Mouse (Mus musculus) neural tube, embryonic 15.5 days (tissue): Measurements from ENCODE around the gene Wasl. TPM values are rescaled to one million over a fixed set of nuclear protein-coding genes. Genes with fewer than 3 reads are reported as not detected.

Experiments
- ATAC-seq: fragments of 200-750 bp; cut with Nextera tagmentation; 2 replicates; pipeline ENCODE4 v1.8.0; 2017; ENCODE audit warnings: mild to moderate bottlenecking, moderate TSS enrichment, moderate library complexity; ENCODE audit not compliant: low FRiP score
- H3K27ac ChIP-seq: fragments of 300-500 bp; sonication (generic); replicated peaks from 2 replicates; pipeline ENCODE4 v1.5.1; 2015; ENCODE audit warnings: mild to moderate bottlenecking, inconsistent platforms
- H3K27me3 ChIP-seq: fragments of 300-500 bp; sonication (generic); replicated peaks from 2 replicates; pipeline ENCODE4 v1.6.1; 2015; ENCODE audit warnings: inconsistent platforms
- H3K36me3 ChIP-seq: fragments of 300-500 bp; sonication (generic); 2 replicates; pipeline ENCODE4 v1.6.1; 2015; ENCODE audit warnings: inconsistent platforms
- H3K4me1 ChIP-seq: fragments of 300-500 bp; sonication (generic); 2 replicates; pipeline ENCODE4 v1.6.1; 2015; ENCODE audit warnings: inconsistent platforms
- H3K4me2 ChIP-seq: fragments of 300-500 bp; sonication (generic); 2 replicates; pipeline ENCODE4 v1.6.1; 2015; ENCODE audit warnings: inconsistent platforms, mild to moderate bottlenecking, moderate library complexity
- H3K4me3 ChIP-seq: fragments of 300-500 bp; sonication (generic); replicated peaks from 2 replicates; pipeline ENCODE4 v1.5.1; 2015; ENCODE audit warnings: mild to moderate bottlenecking, inconsistent platforms
- H3K9ac ChIP-seq: fragments of 300-500 bp; sonication (generic); replicated peaks from 2 replicates; pipeline ENCODE4 v1.6.1; 2015; ENCODE audit warnings: mild to moderate bottlenecking, inconsistent platforms
- H3K9me3 ChIP-seq: fragments of 300-500 bp; sonication (generic); replicated peaks from 2 replicates; pipeline ENCODE4 v1.6.1; 2016; ENCODE audit warnings: inconsistent platforms
- WGBS: fragments of 180-500 bp; shearing (Covaris S2); methylation state at CpG from one replicate; pipeline ENCODE4 v1.1.7; 2015; ENCODE audit warnings: mixed read lengths; 5-methylcytosine and 5-hydroxymethylcytosine counted together
- polyA plus RNA-seq: library from polyadenylated mRNA; unstranded; fragments of >200 nt; fragmentation: Nextera tagmentation; extraction: Ambion mirVana; gene quantifications from 2 replicates; pipeline ENCODE4 v1.2.1, GENCODE M21; 2015

The Wasl gene
- polyA plus RNA-seq, 1 experiment from 2014 or later = 60.5 TPM

DNA sequence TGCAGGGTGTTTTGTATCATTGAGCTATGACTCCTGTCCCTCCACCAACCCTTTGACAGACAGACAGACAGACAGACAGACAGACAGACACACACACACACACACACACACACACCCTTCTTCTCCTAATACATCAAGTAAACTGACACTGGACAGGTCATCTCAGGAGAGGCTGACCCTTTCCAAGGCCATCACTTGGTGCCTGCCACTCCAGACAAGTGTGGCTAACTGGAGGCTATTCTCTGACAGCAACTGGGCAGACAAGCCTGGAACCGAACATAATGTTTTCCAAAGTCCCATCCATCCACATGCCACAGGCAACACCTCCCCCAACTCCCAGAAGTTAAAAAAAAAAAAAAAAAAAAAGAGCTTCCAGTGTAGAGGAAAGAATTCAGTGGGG is 63.1 kb downstream of the Wasl start:
- H3K4me1 ChIP-seq = no peaks in the 10 kb centered on the region
- no peak overlapping the region for H3K4me3 ChIP-seq
- H3K4me2 ChIP-seq = no peak overlapping the region
- no peak overlapping the region for H3K9ac ChIP-seq
- ATAC-seq = no peak
- H3K27ac ChIP-seq = no peak overlapping the region
- no peaks in the 10 kb centered on the region for H3K27me3 ChIP-seq
- H3K9me3 ChIP-seq = no peaks in the 10 kb centered on the region
- H3K36me3 ChIP-seq = no peaks in the 10 kb centered on the region
- 63% methylated on average over 1 of the region's 1 CpGs for WGBS

- H3K27ac ChIP-seq = no peak overlapping the region
- no peaks in the 10 kb centered on the region for H3K4me1 ChIP-seq
- WGBS = 77% methylated on average over 4 of the region's 4 CpGs
- H3K9me3 ChIP-seq = no peaks in the 10 kb centered on the region
- no peaks in the 10 kb centered on the region for H3K36me3 ChIP-seq
- H3K4me2 ChIP-seq = no peak overlapping the region
- H3K27me3 ChIP-seq = no peaks in the 10 kb centered on the region
- no peak overlapping the region for H3K4me3 ChIP-seq
- no peak for ATAC-seq
- H3K9ac ChIP-seq = no peak overlapping the region
Observed at GRCm38 (mm10) chr6:24600726-24601125, 64.1 kb downstream of the Wasl start.

- WGBS = 86% methylated on average over 6 of the region's 6 CpGs
- Histone ChIP-seq H3K4me3 (no peak overlapping the region), H3K4me2 (no peak overlapping the region), H3K4me1 (no peaks in the 10 kb centered on the region), H3K27me3 (no peaks in the 10 kb centered on the region), H3K36me3 (no peaks in the 10 kb centered on the region), H3K9me3 (no peaks in the 10 kb centered on the region), H3K9ac (no peak overlapping the region), H3K27ac (no peak overlapping the region)
- no peak for ATAC-seq
Observed at GRCm38 (mm10) chr6:24600134-24600533, 64.7 kb downstream of the Wasl start.

- no peaks in the 10 kb centered on the region for H3K27me3 ChIP-seq
- no peak overlapping the region for H3K4me2 ChIP-seq
- no peaks in the 10 kb centered on the region for H3K9me3 ChIP-seq
- no peaks in the 10 kb centered on the region for H3K4me1 ChIP-seq
- H3K36me3 ChIP-seq = no peaks in the 10 kb centered on the region
- H3K27ac ChIP-seq = no peak overlapping the region
- no peak overlapping the region for H3K9ac ChIP-seq
- ATAC-seq = no peak
- no peak overlapping the region for H3K4me3 ChIP-seq
- 78% methylated on average over 5 of the region's 5 CpGs for WGBS
Observed at GRCm38 (mm10) chr6:24599639-24600038, 65.2 kb downstream of the Wasl start.

DNA sequence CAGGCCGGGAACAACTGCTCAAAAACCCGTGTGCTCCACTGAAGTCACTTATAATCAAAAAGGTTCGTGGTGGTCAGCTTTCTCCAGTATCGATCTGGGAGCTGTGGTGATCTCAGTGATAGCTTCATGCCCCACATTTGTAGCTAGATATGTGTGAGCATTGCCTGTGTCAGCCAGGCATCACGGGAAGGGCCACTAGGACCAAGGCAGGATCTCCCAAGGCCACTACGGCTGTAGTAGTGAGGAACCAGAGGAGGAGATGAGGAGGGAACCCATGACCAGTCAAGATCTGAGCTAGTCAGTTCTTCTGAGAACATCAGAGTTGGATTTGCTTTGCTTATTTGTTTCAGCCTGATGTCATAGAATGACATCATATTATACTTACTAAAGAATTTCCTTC is 65.6 kb downstream of the Wasl start:
- H3K4me3 ChIP-seq = no peak overlapping the region
- no peak overlapping the region for H3K9ac ChIP-seq
- no peak for ATAC-seq
- H3K4me1 ChIP-seq = no peaks in the 10 kb centered on the region
- no peaks in the 10 kb centered on the region for H3K36me3 ChIP-seq
- no peaks in the 10 kb centered on the region for H3K9me3 ChIP-seq
- H3K27ac ChIP-seq = no peak overlapping the region
- no peaks in the 10 kb centered on the region for H3K27me3 ChIP-seq
- H3K4me2 ChIP-seq = no peak overlapping the region
- WGBS = 96% methylated on average over 6 of the region's 6 CpGs

- Histone ChIP-seq H3K4me3 (no peak within 1 kb of the TSS), H3K27ac (no peak within 1 kb of the TSS), H3K36me3 (no peaks in the 10 kb centered on the region), H3K9me3 (no peaks in the 10 kb centered on the region), H3K9ac (no peak within 1 kb of the TSS), H3K4me1 (no peaks in the 10 kb centered on the region), H3K27me3 (no peaks in the 10 kb centered on the region), H3K4me2 (no peak within 1 kb of the TSS)
- no peak for ATAC-seq
- WGBS = 79% methylated on average over 10 of the region's 10 CpGs
Observed at GRCm38 (mm10) chr6:24597500-24597899, 67.3 kb downstream of the Wasl start, which contains the start of gene Lmod2. Gene Lmod2 (plus strand): TSS chr6:24597762.

- 62% methylated on average over 10 of the region's 10 CpGs for WGBS
Observed at GRCm38 (mm10) chr6:24591525-24592218, 73.1 kb downstream of the Wasl start.

DNA sequence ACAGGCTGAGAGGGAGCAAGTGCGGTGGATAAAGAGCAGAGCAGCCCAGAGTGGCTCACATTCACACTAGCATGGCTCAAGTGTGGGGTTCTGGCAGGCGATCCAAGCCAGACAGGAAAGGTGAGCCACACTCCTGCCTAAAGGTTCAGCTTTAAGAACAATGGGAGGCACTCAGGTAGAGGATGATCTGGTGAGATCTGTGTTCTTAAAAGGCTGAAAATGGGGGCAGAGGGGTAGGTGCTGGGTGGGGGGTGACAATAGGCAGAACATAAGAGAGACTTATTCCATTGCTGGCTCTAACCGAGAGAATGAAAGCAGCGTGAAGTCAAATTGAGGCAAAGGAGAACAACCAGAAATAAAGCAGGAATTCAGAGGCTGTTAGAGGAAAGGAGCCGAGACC is 74.5 kb downstream of the Wasl start:
- H3K27ac ChIP-seq = no peak overlapping the region
- no peaks in the 10 kb centered on the region for H3K4me1 ChIP-seq
- no peak overlapping the region for H3K4me2 ChIP-seq
- H3K36me3 ChIP-seq = no peaks in the 10 kb centered on the region
- no peaks in the 10 kb centered on the region for H3K27me3 ChIP-seq
- ATAC-seq = no peak
- 85% methylated on average over 5 of the region's 5 CpGs for WGBS
- H3K9me3 ChIP-seq = no peaks in the 10 kb centered on the region
- no peak overlapping the region for H3K9ac ChIP-seq
- no peak overlapping the region for H3K4me3 ChIP-seq

More at GRCm38 (mm10) chr6:24591525-24592218, 73.1 kb downstream of the Wasl start:
- H3K9me3 ChIP-seq = no peaks in the 10 kb centered on the region
- no peaks in the 10 kb centered on the region for H3K36me3 ChIP-seq
- no peak overlapping the region for H3K4me3 ChIP-seq
- H3K4me2 ChIP-seq = no peak overlapping the region
- no peaks in the 10 kb centered on the region for H3K27me3 ChIP-seq
- no peak overlapping the region for H3K27ac ChIP-seq
- ATAC-seq = no peak
- no peaks in the 10 kb centered on the region for H3K4me1 ChIP-seq
- no peak overlapping the region for H3K9ac ChIP-seq

DNA sequence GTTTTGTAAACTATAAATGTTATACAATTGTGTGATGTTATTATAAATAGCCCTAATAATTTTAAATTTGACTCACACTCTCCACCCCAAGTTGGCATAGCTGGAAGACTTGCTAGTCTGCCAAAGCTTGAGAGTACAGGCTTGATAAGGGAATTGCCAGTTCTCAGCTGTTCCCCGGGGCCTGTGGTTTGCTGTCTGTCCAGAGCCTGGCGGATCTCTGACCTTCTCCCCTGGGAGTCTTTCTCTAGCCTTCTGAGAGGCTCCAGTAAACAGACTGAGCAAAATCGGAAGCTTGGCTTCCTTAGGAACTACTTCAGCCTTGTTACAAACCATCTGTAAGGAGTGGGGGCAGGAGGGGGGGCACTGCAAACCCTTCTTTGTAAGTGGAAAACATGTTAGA is 77.9 kb downstream of the Wasl start:
- H3K27ac ChIP-seq = no peak overlapping the region
- no peak overlapping the region for H3K4me2 ChIP-seq
- no peak overlapping the region for H3K9ac ChIP-seq
- no peaks in the 10 kb centered on the region for H3K9me3 ChIP-seq
- no peaks in the 10 kb centered on the region for H3K36me3 ChIP-seq
- no peaks in the 10 kb centered on the region for H3K4me1 ChIP-seq
- H3K4me3 ChIP-seq = no peak overlapping the region
- ATAC-seq = no peak
- no peaks in the 10 kb centered on the region for H3K27me3 ChIP-seq
- 63% methylated on average over 3 of the region's 3 CpGs for WGBS

DNA sequence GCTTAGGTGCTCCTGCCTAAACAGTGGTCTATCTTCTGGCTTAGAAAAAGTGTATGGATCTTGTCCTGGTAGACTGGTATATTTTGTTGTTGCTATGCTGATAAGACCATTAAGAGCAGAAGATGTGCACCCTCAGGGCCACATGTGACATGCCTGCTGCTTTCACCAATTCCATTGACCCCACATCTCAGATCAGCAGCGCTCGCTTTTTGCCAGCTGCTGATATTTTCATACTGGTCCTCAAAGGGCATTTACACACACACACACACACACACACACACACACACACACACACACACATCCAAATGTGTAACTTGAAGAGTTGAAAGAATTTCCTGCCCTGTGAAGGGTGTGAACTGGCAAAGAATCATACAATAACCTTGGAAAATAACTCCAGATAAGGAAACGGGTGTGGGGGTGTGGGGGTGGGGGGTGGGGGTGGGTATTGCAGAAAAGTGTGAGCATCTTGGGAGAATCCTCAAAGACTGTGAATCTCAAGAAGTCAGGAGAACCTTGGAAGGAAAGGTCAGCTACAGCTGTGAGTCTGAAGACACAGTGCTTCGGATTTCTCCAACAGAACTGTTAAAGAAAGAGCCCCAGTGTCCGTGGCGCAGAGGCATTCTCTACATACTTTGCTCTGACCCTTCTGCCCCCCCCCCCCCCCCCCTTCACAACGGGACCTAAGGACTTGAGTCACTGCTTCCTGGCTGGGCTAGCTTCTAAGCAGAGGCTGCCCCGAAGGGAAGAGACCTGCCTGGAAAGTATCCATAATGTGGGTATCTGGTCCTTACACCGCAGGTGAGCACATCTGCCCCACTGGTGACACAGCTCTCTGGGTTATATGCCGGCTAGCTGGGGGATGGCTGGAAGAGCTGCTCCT is 79.1 kb downstream of the Wasl start:
- Histone ChIP-seq H3K4me1 (no peaks in the 10 kb centered on the region), H3K27ac (no peak overlapping the region), H3K27me3 (no peaks in the 10 kb centered on the region), H3K9ac (no peak overlapping the region), H3K4me2 (no peak overlapping the region), H3K36me3 (no peaks in the 10 kb centered on the region), H3K4me3 (no peak overlapping the region), H3K9me3 (no peaks in the 10 kb centered on the region)
- 77% methylated on average over 10 of the region's 10 CpGs for WGBS
- no peak for ATAC-seq

GRCm38 (mm10) chr6:24583456-24583855 is 81.4 kb downstream of the Wasl start:
- ATAC-seq = no peak

GRCm38 (mm10) chr6:24573319-24573718 is 91.5 kb downstream of the Wasl start:
- no peaks in the 10 kb centered on the region for H3K27me3 ChIP-seq
- no peaks in the 10 kb centered on the region for H3K9me3 ChIP-seq
- no peak overlapping the region for H3K4me2 ChIP-seq
- no peaks in the 10 kb centered on the region for H3K36me3 ChIP-seq
- H3K4me3 ChIP-seq = no peak overlapping the region
- no peak for ATAC-seq
- no peak overlapping the region for H3K27ac ChIP-seq
- no peak overlapping the region for H3K9ac ChIP-seq
- no peaks in the 10 kb centered on the region for H3K4me1 ChIP-seq

More at GRCm38 (mm10) chr6:24583456-24583855, 81.4 kb downstream of the Wasl start:
- Histone ChIP-seq H3K27me3 (no peaks in the 10 kb centered on the region), H3K4me1 (no peaks in the 10 kb centered on the region), H3K4me2 (no peak overlapping the region), H3K9ac (no peak overlapping the region), H3K9me3 (no peaks in the 10 kb centered on the region), H3K4me3 (no peak overlapping the region), H3K36me3 (no peaks in the 10 kb centered on the region), H3K27ac (no peak overlapping the region)
- WGBS = 75% methylated on average over 3 of the region's 3 CpGs
